Comparison of ENCODE assay signal across 10 mouse cellular contexts in genomic region chr2:128816311-128816710, GRCm38 (mm10).
"Had no signal": no experiment of that assay in that cellular context is flagged by ENCODE, and none has a peak within 500 bp of the region (broad histone marks: within the 10 kb centered on the region; RNA-seq: fewer than 3 reads in every experiment).

No protein-coding gene starts in this region.

- DNase-seq: lung, embryonic 14.5 days; lung, postnatal 4 days; right cerebral cortex, adult 18-20 months; right cerebral cortex, postnatal 25 days; right cerebral cortex, postnatal 4 days; spleen, adult 18-20 months; thymus, adult 18-20 months; thymus, postnatal 14 days; thymus, postnatal 36 days had no signal

- ATAC-seq: midbrain, embryonic 16.5 days had no signal
